Mouse (Mus musculus) MEL (cell line): Measurements from ENCODE around the gene Spag5.

Experiments
- CTCF ChIP-seq, 3 experiments: IDR thresholded peaks in 2 of 3; conservative IDR thresholded peaks in 1 of 3; 2 replicates each; pipeline ENCODE4 v1.5.1; 2011 to 2012; ENCODE audit warnings: low read length in 3 of 3, low read depth in 2 of 3, mild to moderate bottlenecking in 2 of 3, improper control_type of control experiment in 1 of 3, inconsistent platforms in 1 of 3, mixed read lengths in 1 of 3, moderate library complexity in 1 of 3; ENCODE audit not compliant: control insufficient read depth in 1 of 3, insufficient read depth in 1 of 3, poor library complexity in 1 of 3, severe bottlenecking in 1 of 3
- E2F4 ChIP-seq: IDR thresholded peaks from 2 replicates; pipeline ENCODE4 v1.6.1; 2011; ENCODE audit warnings: low read depth, low read length, improper control_type of control experiment, borderline replicate concordance
- MAX ChIP-seq: IDR thresholded peaks from 2 replicates; pipeline ENCODE4 v1.6.1; 2011; ENCODE audit warnings: low read length, improper control_type of control experiment
- POLR2A ChIP-seq, 2 experiments: IDR thresholded peaks; 2 replicates each; pipeline ENCODE4 v1.6.1; 2011 to 2012; ENCODE audit warnings: low read length in 2 of 2, mild to moderate bottlenecking in 2 of 2, control low read depth in 1 of 2, improper control_type of control experiment in 1 of 2, low read depth in 1 of 2, moderate library complexity in 1 of 2; ENCODE audit not compliant: control insufficient read depth in 1 of 2, insufficient read depth in 1 of 2, poor library complexity in 1 of 2
- POLR2AphosphoS5 ChIP-seq: IDR thresholded peaks from 2 replicates; pipeline ENCODE4 v1.6.1; 2012; ENCODE audit warnings: low read depth, borderline replicate concordance, mild to moderate bottlenecking, inconsistent platforms, low read length, moderate library complexity, mixed read lengths
- ZKSCAN1 ChIP-seq: IDR thresholded peaks from 2 replicates; pipeline ENCODE4 v1.6.1; 2012; ENCODE audit warnings: low read depth, mild to moderate bottlenecking, inconsistent platforms, low read length, improper control_type of control experiment, moderate library complexity

DNA sequence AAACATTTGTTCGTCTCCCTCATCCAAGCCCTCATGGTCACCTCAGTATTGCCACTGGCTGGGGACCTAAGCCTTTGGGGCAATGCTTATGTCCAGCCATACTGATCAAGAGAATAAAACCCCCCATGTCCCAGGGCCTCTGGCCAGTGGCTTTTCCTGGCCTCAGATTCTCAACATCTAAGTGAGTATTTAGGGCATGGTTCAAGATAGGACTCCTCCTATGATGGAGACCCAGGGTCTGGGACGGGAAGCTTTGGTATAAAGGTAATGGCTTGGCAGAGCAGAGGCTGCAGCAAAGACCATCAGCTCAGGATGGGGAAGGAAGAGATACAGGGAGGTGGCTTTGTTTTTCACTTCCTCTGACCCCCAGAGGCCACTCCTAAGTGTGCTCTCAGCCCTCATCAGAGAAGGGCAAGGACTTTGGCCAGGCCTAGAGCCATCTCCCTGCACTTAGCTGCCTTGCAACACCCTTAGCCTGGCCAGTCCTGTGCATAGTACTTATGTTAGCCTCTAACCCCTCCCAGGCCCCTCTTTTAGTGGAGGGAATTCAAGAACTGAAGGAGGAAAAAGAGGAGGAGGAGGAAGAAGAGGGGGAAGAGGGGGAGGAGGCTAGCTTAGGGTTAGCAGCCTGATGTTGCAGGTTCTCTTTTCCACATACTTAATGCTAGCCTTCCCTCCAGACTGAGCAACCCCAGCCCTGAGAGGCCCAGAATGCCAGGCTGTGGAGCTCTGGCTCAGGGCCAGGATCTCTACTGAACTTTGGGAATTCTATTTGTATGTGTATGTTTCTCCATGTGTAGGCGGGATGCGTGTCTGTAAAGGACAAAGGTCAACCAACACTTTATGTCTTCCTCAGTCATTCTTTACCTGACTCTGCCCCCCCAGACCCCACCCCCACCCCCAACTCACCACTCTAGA lies 48.4 kb downstream of the Spag5 start:
- TF ChIP-seq CTCF (IDR thresholded peaks at IDR 0.05 in 2 of 3, conservative IDR thresholded peaks at IDR 0.05 in 1 of 3; ENCODE audit: control insufficient read depth in 1 of 3, insufficient read depth in 1 of 3, low read depth in 2 of 3, low read length in 3 of 3, poor library complexity in 1 of 3, severe bottlenecking in 1 of 3) (no peak), POLR2A (IDR thresholded peaks at IDR 0.05; ENCODE audit: control insufficient read depth in 1 of 2, insufficient read depth in 1 of 2, low read depth in 1 of 2, low read length in 2 of 2, poor library complexity in 1 of 2) (no peak), MAX (no peak), POLR2AphosphoS5 (no peak), E2F4 (no peak), ZKSCAN1 (no peak)
